Mouse (Mus musculus): ENCODE measurements around the gene Cd163l1.

Gene Cd163l1

DNA sequence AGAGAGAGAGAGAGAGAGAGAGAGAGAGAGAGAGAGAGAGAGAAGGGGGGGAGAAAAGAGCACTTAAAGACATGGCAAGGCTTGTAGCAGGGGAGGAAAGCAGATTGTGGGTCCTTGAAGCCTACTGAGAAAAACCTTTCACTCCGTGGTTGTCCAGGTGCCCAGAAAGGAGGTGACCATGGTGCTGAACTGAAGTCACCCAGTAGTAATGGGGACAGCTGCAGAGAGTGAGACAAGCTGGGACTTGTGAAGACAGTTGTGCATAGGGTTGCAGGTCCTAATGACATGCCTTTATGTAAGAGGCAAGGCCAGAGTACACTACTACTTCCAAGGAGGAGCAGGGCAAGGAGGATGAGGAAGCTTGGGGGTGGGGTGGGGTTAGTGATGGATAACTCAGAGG, 1.2 kb downstream of the Cd163l1 start:
- in situ Hi-C loops (cut with MboI, MseI): no loop called here

DNA sequence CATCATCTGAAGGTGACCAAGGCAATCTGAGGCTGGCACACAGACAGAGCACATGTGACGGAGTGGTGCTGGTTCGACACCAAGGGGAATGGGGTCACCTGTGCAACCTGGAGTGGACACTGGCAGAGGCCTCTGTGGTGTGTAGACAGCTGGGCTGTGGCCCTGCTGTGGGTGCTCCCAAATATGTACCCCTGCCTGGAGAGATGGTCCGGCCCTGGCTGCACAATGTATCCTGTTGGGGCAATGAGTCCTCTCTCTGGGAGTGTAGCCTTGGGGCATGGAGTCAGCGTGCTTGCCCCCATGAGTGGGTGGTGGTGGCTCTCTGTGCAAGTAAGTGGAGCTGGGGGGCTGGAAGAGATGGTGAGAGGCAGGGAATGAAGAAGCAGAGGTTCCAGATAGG, 2.3 kb downstream of the Cd163l1 start:
- in situ Hi-C loops (cut with MboI, MseI): no loop called here

DNA sequence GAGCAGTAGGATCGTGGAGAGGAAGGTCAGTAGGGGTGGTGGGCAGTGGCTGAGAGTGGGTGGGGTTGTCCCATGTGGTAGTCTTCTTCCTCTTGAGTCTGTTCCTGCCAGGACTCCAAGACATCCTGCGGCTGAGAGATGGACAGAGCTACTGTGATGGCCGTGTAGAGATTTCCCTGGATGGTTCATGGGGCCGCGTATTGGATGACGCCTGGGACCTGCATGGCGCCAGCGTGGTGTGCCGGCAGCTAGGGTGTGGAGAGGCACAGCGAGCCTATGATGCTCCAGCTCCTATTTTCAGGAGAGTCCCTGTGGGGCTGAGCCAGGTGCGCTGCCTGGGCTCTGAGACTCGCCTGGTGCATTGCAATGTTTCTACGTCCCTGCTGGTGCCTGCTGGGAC, 6.1 kb downstream of the Cd163l1 start:
- in situ Hi-C loops (cut with MboI, MseI): no loop called here

- in situ Hi-C loops (cut with MboI, MseI): no loop called here
Observed at GRCm38 (mm10) chr7:140228476-140228875, 10.4 kb downstream of the Cd163l1 start.

- in situ Hi-C loops (cut with MboI, MseI): no loop called here
Observed at GRCm38 (mm10) chr7:140231026-140231425, 13.0 kb downstream of the Cd163l1 start.

DNA sequence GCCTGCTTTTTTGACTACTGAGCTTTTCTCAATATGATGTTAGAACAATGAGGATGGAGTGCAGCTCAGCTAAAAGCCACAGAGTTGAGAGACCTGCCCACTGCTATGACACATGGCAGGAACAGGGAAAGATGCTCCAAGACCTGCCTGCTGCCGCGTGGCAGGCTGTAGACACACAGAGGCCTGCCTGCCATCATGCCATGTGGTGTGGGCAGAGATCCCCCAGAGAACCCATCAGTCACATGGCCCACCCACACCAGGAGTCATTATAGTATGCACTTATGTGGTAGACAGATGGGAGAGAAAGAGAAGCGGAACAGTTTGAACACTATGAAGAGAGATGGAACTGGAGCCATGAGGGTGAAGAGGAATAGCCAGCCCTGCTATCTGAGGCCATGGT, 15.6 kb downstream of the Cd163l1 start:
- in situ Hi-C loops (cut with MboI, MseI): no loop called here

DNA sequence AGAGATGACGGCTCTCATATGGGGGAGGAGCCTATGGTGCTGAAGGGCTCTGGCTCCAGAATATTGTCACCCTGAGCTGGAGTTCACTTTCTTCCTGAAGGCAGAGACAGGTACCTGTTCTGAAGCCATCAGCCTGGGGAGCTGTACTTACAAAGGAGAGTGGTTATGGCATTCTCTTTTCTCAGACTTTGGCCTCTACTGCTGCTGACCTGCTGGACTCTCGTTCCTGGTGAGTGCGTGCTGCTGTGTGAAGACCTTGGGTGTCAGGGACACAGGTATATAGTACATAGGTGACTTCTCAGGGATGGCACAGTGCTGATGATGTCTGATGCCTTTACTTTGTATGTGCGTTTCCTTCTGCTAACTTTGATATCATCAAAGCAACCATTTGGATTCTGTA, 29.1 kb downstream of the Cd163l1 start, which contains the start of gene 5830411N06Rik:
Gene 5830411N06Rik, plus strand, starts transcription at position 69 of the 400 bp plus-strand sequence.
- in situ Hi-C loops (cut with MboI, MseI): no loop called here

DNA sequence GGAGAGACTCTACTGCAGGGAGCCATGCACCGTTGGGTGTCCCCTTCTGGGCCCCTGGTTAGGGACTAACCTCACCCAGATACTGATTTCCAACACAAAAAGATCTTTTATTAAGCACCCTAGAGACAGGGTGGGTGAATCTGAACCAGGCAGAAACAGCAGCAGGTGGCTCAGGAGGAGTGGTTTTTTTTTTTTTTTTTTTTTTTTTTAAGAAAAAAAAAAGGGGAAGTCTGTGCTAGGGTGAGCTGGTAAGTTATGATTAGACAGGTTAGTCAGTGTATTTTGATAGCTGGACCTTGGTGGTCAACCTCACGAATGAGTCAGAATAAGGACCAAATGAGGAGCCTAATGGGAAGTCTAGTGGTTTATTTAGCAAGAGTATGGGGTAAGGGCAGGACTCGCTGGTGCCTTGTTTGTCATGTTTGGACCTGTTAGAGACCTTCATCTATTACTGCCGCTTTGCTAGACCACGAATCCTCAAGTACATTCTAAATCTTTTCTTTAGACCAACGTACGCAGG, 35.8 kb downstream of the Cd163l1 start:
- in situ Hi-C loops (cut with MboI, MseI): loop anchor here (25.0 kb wide), 1 partner anchor 1783 kb away; no protein-coding TSS in a partner anchor
